Mouse (Mus musculus) MEL (cell line): ENCODE data around the gene Lpo.

Source experiments
- CHD2 ChIP-seq: IDR thresholded peaks from 2 replicates; pipeline ENCODE4 v1.6.1; 2011; ENCODE audit warnings: low read length, improper control_type of control experiment
- CTCF ChIP-seq, 3 experiments: IDR thresholded peaks in 2 of 3; conservative IDR thresholded peaks in 1 of 3; 2 replicates each; pipeline ENCODE4 v1.5.1; 2011 to 2012; ENCODE audit warnings: low read length in 3 of 3, low read depth in 2 of 3, mild to moderate bottlenecking in 2 of 3, improper control_type of control experiment in 1 of 3, inconsistent platforms in 1 of 3, mixed read lengths in 1 of 3, moderate library complexity in 1 of 3; ENCODE audit not compliant: control insufficient read depth in 1 of 3, insufficient read depth in 1 of 3, poor library complexity in 1 of 3, severe bottlenecking in 1 of 3
- EP300 ChIP-seq, 2 experiments: IDR thresholded peaks; 2 replicates each; pipeline ENCODE4 v1.6.1; 2011; ENCODE audit warnings: improper control_type of control experiment in 2 of 2, low read length in 2 of 2, low read depth in 1 of 2, mild to moderate bottlenecking in 1 of 2
- HCFC1 ChIP-seq: IDR thresholded peaks from 2 replicates; pipeline ENCODE4 v1.6.1; 2012; ENCODE audit warnings: low read depth, mild to moderate bottlenecking, inconsistent platforms, low read length, improper control_type of control experiment, moderate library complexity
- MEF2A ChIP-seq: IDR thresholded peaks from 2 replicates; pipeline ENCODE4 v1.6.1; 2014; ENCODE audit warnings: low read depth, mild to moderate bottlenecking, inconsistent platforms, low read length, improper control_type of control experiment; ENCODE audit not compliant: poor library complexity, insufficient replicate concordance, severe bottlenecking; ENCODE audit errors: extremely low read depth
- MXI1 ChIP-seq: IDR thresholded peaks from 2 replicates; pipeline ENCODE4 v1.6.1; 2011; ENCODE audit warnings: mild to moderate bottlenecking, low read depth, low read length, improper control_type of control experiment
- TAL1 ChIP-seq: IDR thresholded peaks from 2 replicates; pipeline ENCODE4 v1.6.1; 2012; ENCODE audit warnings: mild to moderate bottlenecking, inconsistent platforms, low read length, moderate library complexity, mixed read lengths
- USF1 ChIP-seq: IDR thresholded peaks from 2 replicates; pipeline ENCODE4 v1.6.1; 2014; ENCODE audit warnings: low read depth, mild to moderate bottlenecking, inconsistent platforms, low read length, improper control_type of control experiment, moderate library complexity
- USF2 ChIP-seq, 2 experiments: IDR thresholded peaks; 2 replicates each; pipeline ENCODE4 v1.6.1; 2011 to 2012; ENCODE audit warnings: improper control_type of control experiment in 2 of 2, low read length in 2 of 2, borderline replicate concordance in 1 of 2, inconsistent platforms in 1 of 2, low read depth in 1 of 2, mild to moderate bottlenecking in 1 of 2; ENCODE audit not compliant: insufficient read depth in 1 of 2
- ZNF384 ChIP-seq: IDR thresholded peaks from 2 replicates; pipeline ENCODE4 v1.6.1; 2012; ENCODE audit warnings: low read depth, mild to moderate bottlenecking, inconsistent platforms, low read length, improper control_type of control experiment

DNA sequence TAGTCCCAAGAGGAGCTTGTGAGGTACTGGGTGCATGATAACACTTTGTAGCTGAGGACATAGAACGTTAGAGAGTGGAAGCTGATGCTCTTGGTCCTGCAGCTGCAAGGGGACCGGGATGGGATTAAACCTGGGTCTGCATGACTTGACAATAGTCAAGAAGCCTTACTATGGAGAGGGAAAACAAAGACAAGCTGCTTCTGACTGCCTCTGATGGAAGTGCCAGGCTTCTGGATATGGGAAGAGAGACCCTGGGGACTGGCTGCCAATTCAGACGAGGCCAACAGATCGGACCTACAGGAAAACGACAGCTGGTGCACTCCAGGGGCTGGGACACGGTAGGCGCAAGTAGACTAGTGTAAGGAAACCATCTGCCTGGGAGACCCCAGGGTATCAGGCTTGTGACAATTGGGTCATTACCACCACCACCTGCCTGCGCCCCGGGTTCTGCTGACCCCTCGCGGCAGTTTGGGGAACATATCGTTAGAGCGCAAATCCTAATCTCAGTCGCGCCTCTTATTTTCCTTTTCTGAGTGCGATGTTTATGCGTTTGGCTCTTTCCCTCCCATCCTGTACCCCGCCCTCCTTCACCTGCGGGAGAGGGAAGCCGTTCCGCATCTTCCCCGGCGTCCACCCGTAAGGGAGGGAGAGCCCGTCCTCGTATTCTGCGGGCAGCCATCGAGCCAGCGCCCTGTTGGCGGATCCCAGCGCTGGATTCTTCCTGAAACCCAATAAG lies 11.2 kb downstream of the Lpo start:
- TF ChIP-seq CHD2, result no peak
- TF ChIP-seq CTCF (IDR thresholded peaks at IDR 0.05 in 2 of 3, conservative IDR thresholded peaks at IDR 0.05 in 1 of 3; ENCODE audit: control insufficient read depth in 1 of 3, insufficient read depth in 1 of 3, low read depth in 2 of 3, low read length in 3 of 3, poor library complexity in 1 of 3, severe bottlenecking in 1 of 3), result no peak
- no peak for TF ChIP-seq MEF2A
- no peak for TF ChIP-seq EP300 (IDR thresholded peaks at IDR 0.05; ENCODE audit: low read depth in 1 of 2, low read length in 2 of 2)
- no peak for TF ChIP-seq MXI1
- no peak for TF ChIP-seq HCFC1
- TF ChIP-seq TAL1, result no peak
- TF ChIP-seq USF1, result no peak
- no peak for TF ChIP-seq ZNF384
- no peak for TF ChIP-seq USF2 (IDR thresholded peaks at IDR 0.05; ENCODE audit: borderline replicate concordance in 1 of 2, insufficient read depth in 1 of 2, low read depth in 1 of 2, low read length in 2 of 2)
